Mouse (Mus musculus) neural tube, embryonic 15.5 days (tissue): ENCODE measurements around the gene Adad2. TPM values are rescaled to one million over a fixed set of nuclear protein-coding genes. Genes with fewer than 3 reads are reported as not detected.

Source experiments
- ATAC-seq: fragments of 200-750 bp; cut with Nextera tagmentation; 2 replicates; pipeline ENCODE4 v1.8.0; 2017; ENCODE audit warnings: mild to moderate bottlenecking, moderate TSS enrichment, moderate library complexity; ENCODE audit not compliant: low FRiP score
- H3K27ac ChIP-seq: fragments of 300-500 bp; sonication (generic); replicated peaks from 2 replicates; pipeline ENCODE4 v1.5.1; 2015; ENCODE audit warnings: mild to moderate bottlenecking, inconsistent platforms
- H3K27me3 ChIP-seq: fragments of 300-500 bp; sonication (generic); replicated peaks from 2 replicates; pipeline ENCODE4 v1.6.1; 2015; ENCODE audit warnings: inconsistent platforms
- H3K36me3 ChIP-seq: fragments of 300-500 bp; sonication (generic); 2 replicates; pipeline ENCODE4 v1.6.1; 2015; ENCODE audit warnings: inconsistent platforms
- H3K4me1 ChIP-seq: fragments of 300-500 bp; sonication (generic); 2 replicates; pipeline ENCODE4 v1.6.1; 2015; ENCODE audit warnings: inconsistent platforms
- H3K4me2 ChIP-seq: fragments of 300-500 bp; sonication (generic); 2 replicates; pipeline ENCODE4 v1.6.1; 2015; ENCODE audit warnings: inconsistent platforms, mild to moderate bottlenecking, moderate library complexity
- H3K4me3 ChIP-seq: fragments of 300-500 bp; sonication (generic); replicated peaks from 2 replicates; pipeline ENCODE4 v1.5.1; 2015; ENCODE audit warnings: mild to moderate bottlenecking, inconsistent platforms
- H3K9ac ChIP-seq: fragments of 300-500 bp; sonication (generic); replicated peaks from 2 replicates; pipeline ENCODE4 v1.6.1; 2015; ENCODE audit warnings: mild to moderate bottlenecking, inconsistent platforms
- H3K9me3 ChIP-seq: fragments of 300-500 bp; sonication (generic); replicated peaks from 2 replicates; pipeline ENCODE4 v1.6.1; 2016; ENCODE audit warnings: inconsistent platforms
- WGBS: fragments of 180-500 bp; shearing (Covaris S2); methylation state at CpG from one replicate; pipeline ENCODE4 v1.1.7; 2015; ENCODE audit warnings: mixed read lengths; 5-methylcytosine and 5-hydroxymethylcytosine counted together
- polyA plus RNA-seq: library from polyadenylated mRNA; unstranded; fragments of >200 nt; fragmentation: Nextera tagmentation; extraction: Ambion mirVana; gene quantifications from 2 replicates; pipeline ENCODE4 v1.2.1, GENCODE M21; 2015

Adad2 gene
- polyA plus RNA-seq, 1 experiment from 2014 or later: 0.10 TPM

- Histone ChIP-seq H3K4me1 (no peaks in the 10 kb centered on the region), H3K27ac (no peak overlapping the region), H3K36me3 (no peaks in the 10 kb centered on the region), H3K9ac (no peak overlapping the region), H3K9me3 (no peaks in the 10 kb centered on the region), H3K4me2 (no peak overlapping the region), H3K27me3 (no peaks in the 10 kb centered on the region), H3K4me3 (no peak overlapping the region)
- WGBS: 94% methylated on average over 4 of the region's 4 CpGs
- no peak for ATAC-seq
These were observed 4.3 kb downstream of the Adad2 start for GRCm38 (mm10) chr8:119616811-119617210.

GRCm38 (mm10) chr8:119617586-119617985, 5.0 kb downstream of the Adad2 start:
- H3K27me3 ChIP-seq: no peaks in the 10 kb centered on the region
- no peak overlapping the region for H3K4me2 ChIP-seq
- no peak overlapping the region for H3K27ac ChIP-seq
- 93% methylated on average over 5 of the region's 5 CpGs for WGBS
- no peak overlapping the region for H3K9ac ChIP-seq
- no peaks in the 10 kb centered on the region for H3K9me3 ChIP-seq
- H3K4me1 ChIP-seq: no peaks in the 10 kb centered on the region
- no peaks in the 10 kb centered on the region for H3K36me3 ChIP-seq
- ATAC-seq: no peak
- H3K4me3 ChIP-seq: no peak overlapping the region

GRCm38 (mm10) chr8:119618887-119619286, 6.3 kb downstream of the Adad2 start:
- Histone ChIP-seq H3K36me3 (no peaks in the 10 kb centered on the region), H3K9ac (no peak overlapping the region), H3K27me3 (no peaks in the 10 kb centered on the region), H3K4me2 (no peak overlapping the region), H3K9me3 (no peaks in the 10 kb centered on the region), H3K4me3 (no peak overlapping the region), H3K4me1 (no peaks in the 10 kb centered on the region), H3K27ac (no peak overlapping the region)
- no peak for ATAC-seq
- 74% methylated on average over 5 of the region's 5 CpGs for WGBS

- Histone ChIP-seq H3K4me1 (no peaks in the 10 kb centered on the region), H3K9me3 (no peaks in the 10 kb centered on the region), H3K4me2 (no peak overlapping the region), H3K27ac (no peak overlapping the region), H3K36me3 (no peaks in the 10 kb centered on the region), H3K9ac (no peak overlapping the region), H3K4me3 (no peak overlapping the region), H3K27me3 (no peaks in the 10 kb centered on the region)
- ATAC-seq: no peak
- whole genome bisulfite sequencing: 66% methylated on average over 6 of the region's 6 CpGs
These were observed 7.7 kb downstream of the Adad2 start for GRCm38 (mm10) chr8:119620116-119620840.

GRCm38 (mm10) chr8:119620848-119621465, 8.4 kb downstream of the Adad2 start:
- Histone ChIP-seq H3K36me3 (no peaks in the 10 kb centered on the region), H3K4me2 (no peak overlapping the region), H3K9ac (no peak overlapping the region), H3K27me3 (no peaks in the 10 kb centered on the region), H3K9me3 (no peaks in the 10 kb centered on the region), H3K4me3 (no peak overlapping the region), H3K4me1 (no peaks in the 10 kb centered on the region), H3K27ac (no peak overlapping the region)
- WGBS: 88% methylated on average over 14 of the region's 14 CpGs
- no peak for ATAC-seq

DNA sequence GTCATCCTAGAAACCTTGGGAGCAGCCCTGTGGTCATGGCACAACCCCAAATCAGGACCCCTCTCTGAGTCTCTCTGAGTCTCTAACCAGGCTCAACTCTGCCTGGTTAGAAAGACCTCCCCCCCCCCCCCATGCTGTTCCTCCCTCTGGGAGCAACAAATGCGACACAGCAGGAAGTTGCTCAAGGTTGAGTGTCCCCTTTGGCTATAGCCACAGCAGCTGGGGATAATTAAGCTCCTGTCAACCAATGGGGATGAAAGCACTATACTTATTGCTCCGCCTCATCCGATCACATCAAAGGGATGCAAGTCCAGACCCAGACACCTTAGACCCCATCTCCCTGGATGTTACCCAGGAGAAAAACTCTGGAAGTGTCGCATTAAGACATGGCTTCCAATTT, 10.0 kb downstream of the Adad2 start:
- H3K4me3 ChIP-seq: no peak overlapping the region
- WGBS: 53% methylated on average over 4 of the region's 4 CpGs
- H3K27ac ChIP-seq: no peak overlapping the region
- no peak overlapping the region for H3K4me2 ChIP-seq
- no peak overlapping the region for H3K9ac ChIP-seq
- no peaks in the 10 kb centered on the region for H3K4me1 ChIP-seq
- ATAC-seq: no peak
- H3K27me3 ChIP-seq: no peaks in the 10 kb centered on the region
- H3K9me3 ChIP-seq: no peaks in the 10 kb centered on the region
- H3K36me3 ChIP-seq: no peaks in the 10 kb centered on the region

GRCm38 (mm10) chr8:119623061-119623460, 10.5 kb downstream of the Adad2 start:
- Histone ChIP-seq H3K9me3 (no peaks in the 10 kb centered on the region), H3K4me3 (no peak overlapping the region), H3K27ac (no peak overlapping the region), H3K4me2 (no peak overlapping the region), H3K9ac (no peak overlapping the region), H3K27me3 (no peaks in the 10 kb centered on the region), H3K4me1 (no peaks in the 10 kb centered on the region), H3K36me3 (no peaks in the 10 kb centered on the region)
- 88% methylated on average over 8 of the region's 8 CpGs for WGBS
- ATAC-seq: no peak

- Histone ChIP-seq H3K27me3 (no peaks in the 10 kb centered on the region), H3K4me1 (no peaks in the 10 kb centered on the region), H3K4me3 (no peak overlapping the region), H3K9me3 (no peaks in the 10 kb centered on the region), H3K9ac (no peak overlapping the region), H3K4me2 (no peak overlapping the region), H3K27ac (no peak overlapping the region), H3K36me3 (no peaks in the 10 kb centered on the region)
- no peak for ATAC-seq
- 68% methylated on average over 1 of the region's 1 CpGs for WGBS
These were observed 11.2 kb downstream of the Adad2 start for GRCm38 (mm10) chr8:119623744-119624143.

DNA sequence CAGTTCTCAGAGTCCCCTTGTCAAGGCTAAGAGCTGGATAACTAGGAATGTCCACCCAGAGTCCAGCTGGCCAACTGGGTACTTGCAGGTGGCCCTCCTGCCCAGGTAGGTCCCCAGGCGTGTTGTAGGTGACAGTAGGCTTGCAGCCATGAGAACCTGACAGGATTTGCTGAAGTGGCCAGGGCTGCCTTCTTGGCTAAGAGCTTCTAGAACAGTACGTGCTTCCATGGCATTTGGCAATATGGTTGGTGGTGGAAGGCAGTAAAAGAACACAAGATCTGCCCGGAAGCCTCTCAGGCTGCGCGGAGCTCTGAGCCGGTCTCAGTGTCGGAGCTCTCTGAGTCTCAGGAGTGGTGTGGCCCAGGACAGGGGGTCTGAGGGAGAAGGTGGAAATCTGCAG, 12.4 kb downstream of the Adad2 start:
- ATAC-seq: no peak
- H3K4me1 ChIP-seq: no peaks in the 10 kb centered on the region
- WGBS: 92% methylated on average over 7 of the region's 7 CpGs
- H3K9me3 ChIP-seq: no peaks in the 10 kb centered on the region
- no peak overlapping the region for H3K9ac ChIP-seq
- H3K27ac ChIP-seq: no peak overlapping the region
- H3K4me3 ChIP-seq: no peak overlapping the region
- H3K27me3 ChIP-seq: no peaks in the 10 kb centered on the region
- no peaks in the 10 kb centered on the region for H3K36me3 ChIP-seq
- no peak overlapping the region for H3K4me2 ChIP-seq

DNA sequence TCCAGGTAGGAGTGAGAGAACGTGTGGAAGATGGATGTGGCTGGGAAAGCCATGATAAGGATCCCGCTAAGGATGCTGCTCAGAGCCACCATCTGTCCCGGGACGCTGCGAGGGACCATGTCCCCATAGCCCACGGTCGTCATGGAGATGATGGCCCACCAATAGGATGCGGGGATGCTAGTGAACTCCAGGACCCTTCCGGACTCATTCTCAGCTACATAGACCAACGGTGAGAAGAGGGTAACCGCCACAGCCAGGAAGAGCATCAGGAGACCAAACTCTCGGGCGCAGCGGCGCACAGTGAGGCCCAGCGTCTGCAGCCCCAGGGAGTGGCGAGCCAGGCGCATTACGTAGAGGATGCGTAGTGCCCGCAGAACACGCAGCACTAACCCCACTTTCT, 13.2 kb downstream of the Adad2 start:
- Histone ChIP-seq H3K4me2 (no peak overlapping the region), H3K4me1 (peaks cover 1% of the 10 kb centered on the region; the same call in 1 of the 2 replicates), H3K9me3 (no peaks in the 10 kb centered on the region), H3K4me3 (no peak overlapping the region), H3K27me3 (no peaks in the 10 kb centered on the region), H3K36me3 (no peaks in the 10 kb centered on the region), H3K27ac (no peak overlapping the region), H3K9ac (no peak overlapping the region)
- no peak for ATAC-seq
- 76% methylated on average over 22 of the region's 22 CpGs for WGBS

GRCm38 (mm10) chr8:119627199-119627598, 14.7 kb downstream of the Adad2 start:
- H3K4me1 ChIP-seq: peaks cover 3% of the 10 kb centered on the region; the same call in 1 of the 2 replicates
- H3K9ac ChIP-seq: no peak overlapping the region
- no peaks in the 10 kb centered on the region for H3K9me3 ChIP-seq
- no peak overlapping the region for H3K4me3 ChIP-seq
- no peak overlapping the region for H3K27ac ChIP-seq
- H3K27me3 ChIP-seq: no peaks in the 10 kb centered on the region
- 93% methylated on average over 7 of the region's 7 CpGs for WGBS
- no peak for ATAC-seq
- no peaks in the 10 kb centered on the region for H3K36me3 ChIP-seq
- no peak overlapping the region for H3K4me2 ChIP-seq

DNA sequence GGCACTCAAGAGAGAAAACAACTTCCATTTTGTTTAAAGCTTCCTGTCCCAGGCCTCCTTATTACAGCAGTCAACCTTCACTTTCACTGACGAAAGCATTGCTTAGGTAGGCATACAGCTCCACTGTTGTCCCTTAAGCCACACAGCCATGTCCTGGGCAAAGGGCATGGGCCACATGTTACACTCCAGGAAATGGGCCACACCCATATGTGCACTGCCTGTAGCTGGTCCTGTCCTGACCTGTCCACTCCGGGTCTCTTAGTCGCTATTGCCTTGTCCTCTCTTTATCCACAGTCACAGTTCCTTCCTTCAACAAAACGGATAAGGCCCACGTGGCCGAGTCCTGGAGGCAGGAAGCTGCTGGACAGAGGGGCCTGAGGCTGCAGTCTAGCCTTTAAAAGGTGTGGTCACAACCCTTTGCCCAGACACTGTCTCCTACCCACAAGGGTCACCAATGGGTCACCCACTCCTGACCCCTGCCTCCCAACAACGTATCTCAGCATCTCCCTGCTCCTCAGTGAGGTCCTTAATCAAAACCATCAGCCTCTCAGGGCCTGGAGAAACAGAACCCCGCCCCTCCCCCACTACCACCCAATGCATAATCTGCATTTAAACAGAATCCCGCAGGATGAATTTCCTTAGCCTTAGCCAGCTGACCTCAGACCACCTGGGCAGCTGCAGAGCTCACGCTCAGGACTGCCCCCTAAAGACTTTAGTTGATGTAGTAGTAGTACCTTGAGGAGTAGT, 15.2 kb downstream of the Adad2 start:
- no peaks in the 10 kb centered on the region for H3K9me3 ChIP-seq
- H3K27ac ChIP-seq: no peak overlapping the region
- H3K4me2 ChIP-seq: no peak overlapping the region
- peaks cover 1% of the 10 kb centered on the region; the same call in 1 of the 2 replicates for H3K27me3 ChIP-seq
- no peaks in the 10 kb centered on the region for H3K36me3 ChIP-seq
- H3K4me1 ChIP-seq: peaks cover 3% of the 10 kb centered on the region; the same call in 1 of the 2 replicates
- WGBS: 48% methylated on average over 10 of the region's 10 CpGs
- no peak overlapping the region for H3K4me3 ChIP-seq
- H3K9ac ChIP-seq: no peak overlapping the region
- ATAC-seq: no peak
